Mouse (Mus musculus): ENCODE data around the gene Mgat2. TPM values are rescaled to one million over a fixed set of nuclear protein-coding genes. Genes with fewer than 3 reads are reported as not detected.

The Mgat2 gene
- polyA plus RNA-seq, 1 experiment from 2014 or later: 34.5 TPM

DNA sequence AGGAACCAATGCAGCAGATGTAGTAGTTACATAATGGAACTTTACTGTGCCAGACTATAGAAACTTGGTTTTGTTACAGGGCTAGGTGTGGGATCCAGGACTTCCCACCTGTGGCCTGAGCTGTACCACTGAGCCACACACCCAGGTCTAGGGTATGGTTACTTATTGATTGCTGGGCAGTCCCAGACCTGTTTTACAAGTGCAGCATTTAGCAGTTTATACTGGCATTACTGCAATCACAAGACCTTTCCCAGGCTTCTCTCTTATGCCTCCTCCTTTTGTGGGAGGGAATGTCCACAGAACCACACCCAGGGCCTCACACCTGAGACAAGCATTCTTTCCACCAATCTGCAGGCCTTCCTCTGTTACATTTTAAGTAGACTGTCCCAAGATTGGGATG, 15.0 kb downstream of the Mgat2 start:
- DNase-seq (ENCODE audit: low spot score, missing footprints) (peak; percentile 64), ATAC-seq (ENCODE audit: low FRiP score) (no peak)
- Histone ChIP-seq H3K4me1 (ENCODE audit: control insufficient read depth, insufficient read depth, low read length) (peaks cover 15% of the 10 kb centered on the region), H3K4me2 (no peak overlapping the region), H3K27ac (ENCODE audit: low read depth, low read length) (no peak overlapping the region), H3K9me3 (ENCODE audit: control insufficient read depth, low read length) (no peaks in the 10 kb centered on the region), H3K9ac (ENCODE audit: low read length) (no peak overlapping the region), H3K4me3 (ENCODE audit: low read depth, low read length) (no peak overlapping the region), H3K27me3 (ENCODE audit: control insufficient read depth, insufficient read depth, low read length) (no peaks in the 10 kb centered on the region), H3K36me3 (ENCODE audit: control insufficient read depth, insufficient read depth, low read length) (peaks cover 8% of the 10 kb centered on the region; the same call in 1 of the 2 replicates)

DNA sequence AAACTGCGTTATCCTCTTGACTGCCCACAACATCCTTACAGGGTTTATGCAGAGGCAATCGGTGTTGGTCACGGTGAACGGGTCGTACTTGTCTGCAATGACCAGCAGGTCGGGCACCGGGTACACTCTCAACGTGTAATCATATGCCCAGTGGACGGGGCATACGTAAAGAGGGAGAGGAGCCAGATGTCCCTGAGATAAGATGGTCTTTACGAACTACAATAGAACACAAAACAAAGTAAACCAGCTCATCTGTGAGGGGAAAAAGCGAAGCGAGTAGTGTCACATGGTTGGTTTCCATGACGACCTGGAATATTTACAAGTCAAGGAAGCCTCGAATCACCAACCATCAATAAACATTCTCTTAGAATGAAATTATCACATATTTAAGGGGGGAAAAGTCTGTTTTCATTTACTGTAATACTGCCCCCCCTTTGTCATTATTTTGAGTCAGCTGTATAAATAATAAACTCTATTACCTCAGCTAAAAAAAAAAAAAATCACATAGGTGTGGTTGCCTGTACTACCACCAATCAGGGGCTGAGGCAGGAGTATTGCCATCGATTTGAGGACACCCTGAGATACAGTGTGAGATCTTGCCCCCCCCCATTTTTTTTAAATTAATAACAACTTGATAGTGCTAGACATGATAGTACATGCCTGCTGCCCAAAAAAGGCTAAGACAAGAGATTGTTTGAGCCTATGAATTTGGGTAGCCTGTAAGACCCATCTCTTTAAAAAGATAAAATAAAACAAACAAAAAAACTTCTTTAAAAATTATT, 20.3 kb downstream of the Mgat2 start, which contains the start of gene Gm49384:
Gm49384 (minus strand) TSS at position 216 of the 782 bp plus-strand sequence.
- H3K4me3 ChIP-seq (ENCODE audit: low read depth, low read length): no peak within 1 kb of the TSS
- ATAC-seq (ENCODE audit: low FRiP score) (peak; percentile 52; the same call in 1 of the 2 replicates), DNase-seq (ENCODE audit: low spot score, missing footprints) (peak; percentile 83)
- no peak within 1 kb of the TSS for H3K27ac ChIP-seq (ENCODE audit: low read depth, low read length)
- WGBS: 76% methylated on average over 16 of the region's 16 CpGs
- no peaks in the 10 kb centered on the region for H3K4me1 ChIP-seq (ENCODE audit: control insufficient read depth, insufficient read depth, low read length)
- peaks cover 11% of the 10 kb centered on the region; the same call in 1 of the 2 replicates for H3K36me3 ChIP-seq (ENCODE audit: control insufficient read depth, insufficient read depth, low read length)
- no peak within 1 kb of the TSS for H3K9ac ChIP-seq (ENCODE audit: low read length)
- H3K27me3 ChIP-seq (ENCODE audit: control insufficient read depth, insufficient read depth, low read length): no peaks in the 10 kb centered on the region
- H3K9me3 ChIP-seq (ENCODE audit: control insufficient read depth, low read length): no peaks in the 10 kb centered on the region
- H3K4me2 ChIP-seq: no peak within 1 kb of the TSS

DNA sequence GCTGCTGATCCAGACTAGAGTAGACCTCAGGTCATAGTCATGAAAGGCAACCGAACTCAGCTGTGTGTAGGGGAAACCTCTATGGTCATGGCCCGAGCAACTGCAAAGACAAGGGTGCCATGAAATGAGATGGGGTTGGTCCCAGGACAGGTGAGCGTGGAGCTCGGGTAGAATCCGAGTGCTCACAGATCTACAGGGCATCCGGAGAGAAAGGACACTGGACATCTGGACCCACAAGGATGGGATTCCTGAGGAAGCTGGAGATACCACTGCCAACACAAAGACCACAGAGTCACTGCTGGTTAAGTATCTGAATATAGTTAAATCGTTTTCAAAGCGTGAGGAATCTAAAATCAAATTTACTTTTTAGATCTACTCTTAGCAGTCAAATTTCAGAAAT, 23.4 kb downstream of the Mgat2 start:
- no peak for ATAC-seq (ENCODE audit: low FRiP score)
- Histone ChIP-seq H3K27me3 (ENCODE audit: control insufficient read depth, insufficient read depth, low read length) (no peaks in the 10 kb centered on the region), H3K9ac (ENCODE audit: low read length) (no peak overlapping the region), H3K4me2 (no peak overlapping the region), H3K9me3 (ENCODE audit: control insufficient read depth, low read length) (no peaks in the 10 kb centered on the region), H3K4me1 (ENCODE audit: control insufficient read depth, insufficient read depth, low read length) (no peaks in the 10 kb centered on the region), H3K4me3 (ENCODE audit: low read depth, low read length) (no peak overlapping the region), H3K27ac (ENCODE audit: low read depth, low read length) (no peak overlapping the region), H3K36me3 (ENCODE audit: control insufficient read depth, insufficient read depth, low read length) (peaks cover 13% of the 10 kb centered on the region)
- DNase-seq (ENCODE audit: low spot score, missing footprints): peak; percentile 66
- 95% methylated on average over 8 of the region's 8 CpGs for WGBS

DNA sequence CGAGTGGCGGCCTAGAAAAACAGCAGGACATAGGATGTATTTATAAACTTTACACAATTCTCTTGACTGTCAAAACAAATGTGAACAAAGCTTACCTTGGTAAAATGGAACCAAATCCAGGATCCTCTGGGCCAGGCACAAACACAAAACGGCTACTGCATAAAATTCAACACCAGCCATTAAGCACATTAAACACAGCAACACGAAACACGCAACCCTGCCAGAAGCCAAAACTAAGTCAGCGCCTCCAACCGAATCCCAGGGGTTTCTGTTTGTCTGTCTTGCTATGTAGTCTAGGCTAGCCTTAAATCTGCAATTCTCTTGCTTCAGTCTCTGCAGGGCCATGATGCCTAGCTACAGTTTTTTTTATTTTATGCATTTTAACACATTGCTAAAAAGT, 24.0 kb downstream of the Mgat2 start:
- H3K4me1 ChIP-seq (ENCODE audit: control insufficient read depth, insufficient read depth, low read length): no peaks in the 10 kb centered on the region
- H3K4me2 ChIP-seq: no peak overlapping the region
- peaks cover 14% of the 10 kb centered on the region for H3K36me3 ChIP-seq (ENCODE audit: control insufficient read depth, insufficient read depth, low read length)
- no peak overlapping the region for H3K4me3 ChIP-seq (ENCODE audit: low read depth, low read length)
- no peaks in the 10 kb centered on the region for H3K9me3 ChIP-seq (ENCODE audit: control insufficient read depth, low read length)
- H3K9ac ChIP-seq (ENCODE audit: low read length): no peak overlapping the region
- 97% methylated on average over 7 of the region's 7 CpGs for WGBS
- DNase-seq (ENCODE audit: low spot score, missing footprints) (peak; percentile 78), ATAC-seq (ENCODE audit: low FRiP score) (no peak)
- no peak overlapping the region for H3K27ac ChIP-seq (ENCODE audit: low read depth, low read length)
- no peaks in the 10 kb centered on the region for H3K27me3 ChIP-seq (ENCODE audit: control insufficient read depth, insufficient read depth, low read length)

DNA sequence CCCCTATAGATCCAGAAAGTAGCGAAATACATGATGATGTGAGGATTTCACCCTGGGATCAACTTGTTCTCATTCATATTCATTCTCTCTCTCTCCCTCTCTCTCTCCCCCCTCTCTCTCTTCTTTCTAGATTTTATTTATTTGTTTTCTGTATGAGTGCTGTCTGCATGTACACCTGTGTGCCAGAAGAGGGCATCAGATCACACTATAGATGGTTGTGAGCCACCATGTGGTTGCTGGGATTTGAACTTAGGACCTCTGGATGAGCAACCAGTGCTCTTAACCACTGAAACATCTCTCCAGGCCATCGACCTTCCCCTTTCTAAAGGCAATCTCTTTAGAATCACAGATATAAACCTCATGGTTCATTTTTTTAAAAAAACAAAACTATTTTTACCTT, 24.6 kb downstream of the Mgat2 start:
- Histone ChIP-seq H3K4me3 (ENCODE audit: low read depth, low read length) (no peak overlapping the region), H3K4me1 (ENCODE audit: control insufficient read depth, insufficient read depth, low read length) (no peaks in the 10 kb centered on the region), H3K36me3 (ENCODE audit: control insufficient read depth, insufficient read depth, low read length) (peaks cover 14% of the 10 kb centered on the region), H3K9ac (ENCODE audit: low read length) (no peak overlapping the region), H3K27ac (ENCODE audit: low read depth, low read length) (no peak overlapping the region), H3K9me3 (ENCODE audit: control insufficient read depth, low read length) (no peaks in the 10 kb centered on the region), H3K27me3 (ENCODE audit: control insufficient read depth, insufficient read depth, low read length) (no peaks in the 10 kb centered on the region), H3K4me2 (no peak overlapping the region)
- peak; percentile 64 for DNase-seq (ENCODE audit: low spot score, missing footprints)
- 83% methylated on average over 2 of the region's 2 CpGs for WGBS
- no peak for ATAC-seq (ENCODE audit: low FRiP score)

DNA sequence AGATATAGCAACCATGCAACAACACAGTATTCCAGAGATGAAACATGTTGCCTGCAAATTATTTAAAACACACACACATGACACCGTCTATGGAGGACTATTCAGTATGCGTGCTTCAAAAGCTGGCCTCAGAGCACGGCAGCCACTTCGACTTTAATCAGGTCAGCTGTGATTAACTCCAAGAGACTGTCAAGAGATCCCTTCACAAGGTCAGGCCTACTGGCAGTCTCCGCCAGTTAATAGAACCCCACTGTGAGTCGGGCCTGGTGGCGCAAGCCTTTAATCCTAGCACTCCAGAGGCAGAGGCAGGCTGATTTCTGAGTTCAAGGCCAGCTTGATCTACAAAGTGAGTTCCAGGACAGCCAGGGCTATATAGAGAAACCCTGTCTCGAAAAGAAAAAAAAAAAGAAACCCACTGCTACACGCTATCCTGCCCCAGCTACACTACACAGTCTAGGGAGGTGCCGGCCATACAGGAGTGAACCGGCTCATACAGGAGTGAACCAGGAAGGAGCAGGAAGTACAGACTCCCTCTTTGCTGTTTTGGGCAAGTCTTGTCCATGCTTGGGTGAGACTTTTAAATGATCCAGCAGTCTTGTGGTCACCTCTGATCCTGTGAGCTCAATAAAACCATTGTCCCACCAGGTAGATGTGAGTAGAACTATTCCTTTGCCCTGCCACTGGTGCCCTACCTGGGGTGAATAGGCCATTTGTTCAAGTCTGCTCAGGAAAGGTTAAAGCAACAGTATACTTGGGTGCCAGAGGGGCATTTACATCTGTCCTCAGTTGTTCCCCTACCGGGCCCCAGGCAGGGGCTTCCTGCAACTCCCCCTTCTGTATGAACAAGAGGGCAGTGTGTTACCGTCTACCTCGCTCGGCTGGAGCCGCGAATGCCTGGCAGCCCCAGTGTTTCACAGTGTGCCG, 26.4 kb downstream of the Mgat2 start:
- Histone ChIP-seq H3K27me3 (ENCODE audit: control insufficient read depth, insufficient read depth, low read length) (no peaks in the 10 kb centered on the region), H3K4me2 (no peak overlapping the region), H3K4me3 (ENCODE audit: low read depth, low read length) (no peak overlapping the region), H3K9me3 (ENCODE audit: control insufficient read depth, low read length) (no peaks in the 10 kb centered on the region), H3K4me1 (ENCODE audit: control insufficient read depth, insufficient read depth, low read length) (no peaks in the 10 kb centered on the region), H3K9ac (ENCODE audit: low read length) (no peak overlapping the region), H3K27ac (ENCODE audit: low read depth, low read length) (no peak overlapping the region), H3K36me3 (ENCODE audit: control insufficient read depth, insufficient read depth, low read length) (peaks cover 17% of the 10 kb centered on the region)
- 94% methylated on average over 18 of the region's 18 CpGs for WGBS
- peak; percentile 70 for DNase-seq (ENCODE audit: low spot score, missing footprints)
- no peak for ATAC-seq (ENCODE audit: low FRiP score)

DNA sequence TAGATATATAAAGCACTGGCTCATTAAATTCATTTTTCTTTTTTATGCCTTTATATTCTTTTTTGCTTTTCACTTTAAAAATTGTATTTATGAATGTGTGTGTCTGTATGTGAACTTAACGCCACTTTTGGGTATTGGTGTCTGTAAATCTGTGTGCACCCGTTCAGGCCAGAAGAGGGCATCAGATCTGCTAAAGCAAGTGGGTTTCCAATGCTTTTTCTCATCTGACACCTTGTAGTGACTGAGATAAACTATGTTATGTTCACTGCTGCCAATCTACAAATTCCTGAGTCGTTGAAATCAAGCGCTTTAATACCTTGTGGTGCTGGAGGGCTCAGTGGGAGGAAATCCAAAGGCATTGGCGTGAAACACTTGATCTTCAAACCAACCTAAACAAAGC, 27.1 kb downstream of the Mgat2 start:
- Histone ChIP-seq H3K9me3 (ENCODE audit: control insufficient read depth, low read length) (no peaks in the 10 kb centered on the region), H3K4me3 (ENCODE audit: low read depth, low read length) (no peak overlapping the region), H3K27ac (ENCODE audit: low read depth, low read length) (no peak overlapping the region), H3K4me1 (ENCODE audit: control insufficient read depth, insufficient read depth, low read length) (no peaks in the 10 kb centered on the region), H3K4me2 (no peak overlapping the region), H3K27me3 (ENCODE audit: control insufficient read depth, insufficient read depth, low read length) (no peaks in the 10 kb centered on the region), H3K36me3 (ENCODE audit: control insufficient read depth, insufficient read depth, low read length) (peaks cover 17% of the 10 kb centered on the region), H3K9ac (ENCODE audit: low read length) (no peak overlapping the region)
- DNase-seq (ENCODE audit: low spot score, missing footprints) (no peak), ATAC-seq (ENCODE audit: low FRiP score) (no peak)
- 93% methylated on average over 5 of the region's 5 CpGs for WGBS

DNA sequence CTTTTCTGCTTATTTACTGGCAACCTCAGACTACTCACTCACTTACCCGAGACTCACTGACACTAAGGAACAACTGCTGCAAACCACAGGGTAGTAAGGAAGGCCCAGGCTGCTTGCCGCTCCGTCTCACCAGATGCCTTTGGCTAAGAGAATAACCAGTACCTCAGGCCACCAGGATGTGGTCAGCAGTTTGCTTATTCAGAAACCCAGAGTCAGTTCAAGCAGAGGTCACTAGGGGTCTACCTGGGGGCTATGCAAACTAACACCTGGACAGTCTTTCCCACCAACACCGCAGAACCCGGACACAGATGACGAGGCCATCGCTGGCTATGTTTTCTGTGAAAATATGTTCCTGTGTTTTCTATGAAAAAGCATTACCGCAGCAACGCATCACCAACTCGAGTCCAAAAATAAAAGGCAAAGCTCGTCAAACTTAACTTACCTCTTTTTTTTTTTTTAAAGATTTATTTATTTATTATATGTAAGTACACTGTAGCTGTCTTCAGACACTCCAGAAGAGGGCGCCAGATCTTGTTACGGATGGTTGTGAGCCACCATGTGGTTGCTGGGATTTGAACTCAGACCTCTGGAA, 29.3 kb downstream of the Mgat2 start:
- Histone ChIP-seq H3K4me1 (ENCODE audit: control insufficient read depth, insufficient read depth, low read length) (no peaks in the 10 kb centered on the region), H3K27me3 (ENCODE audit: control insufficient read depth, insufficient read depth, low read length) (no peaks in the 10 kb centered on the region), H3K27ac (ENCODE audit: low read depth, low read length) (no peak overlapping the region), H3K4me2 (no peak overlapping the region), H3K9ac (ENCODE audit: low read length) (no peak overlapping the region), H3K4me3 (ENCODE audit: low read depth, low read length) (no peak overlapping the region), H3K36me3 (ENCODE audit: control insufficient read depth, insufficient read depth, low read length) (peaks cover 14% of the 10 kb centered on the region), H3K9me3 (ENCODE audit: control insufficient read depth, low read length) (no peaks in the 10 kb centered on the region)
- WGBS: 92% methylated on average over 13 of the region's 13 CpGs
- DNase-seq (ENCODE audit: low spot score, missing footprints) (no peak), ATAC-seq (ENCODE audit: low FRiP score) (no peak)

DNA sequence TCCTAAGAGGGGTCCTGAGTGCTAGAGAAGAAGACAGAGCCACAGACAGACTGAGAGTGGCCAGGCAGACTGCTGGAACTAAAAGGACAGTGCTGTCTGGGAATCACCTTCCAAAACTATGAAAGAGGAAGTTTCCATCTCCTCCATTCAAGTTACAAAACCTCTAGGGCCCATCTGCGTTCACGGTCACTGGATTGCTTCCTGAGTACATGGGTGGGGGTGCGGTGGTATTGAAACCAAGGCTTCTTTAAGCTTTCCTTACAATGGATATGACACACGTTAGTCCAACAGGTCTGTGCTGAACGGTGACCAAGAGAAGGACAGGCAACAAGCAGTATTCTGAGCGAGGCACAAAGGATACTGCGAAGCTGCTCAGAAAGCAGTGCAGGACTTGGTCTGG, 30.4 kb downstream of the Mgat2 start:
- H3K4me2 ChIP-seq: no peak overlapping the region
- no peak overlapping the region for H3K27ac ChIP-seq (ENCODE audit: low read depth, low read length)
- DNase-seq (ENCODE audit: low spot score, missing footprints): no peak
- 94% methylated on average over 7 of the region's 7 CpGs for WGBS
- H3K4me1 ChIP-seq (ENCODE audit: control insufficient read depth, insufficient read depth, low read length): no peaks in the 10 kb centered on the region
- no peaks in the 10 kb centered on the region for H3K9me3 ChIP-seq (ENCODE audit: control insufficient read depth, low read length)
- H3K27me3 ChIP-seq (ENCODE audit: control insufficient read depth, insufficient read depth, low read length): no peaks in the 10 kb centered on the region
- no peak overlapping the region for H3K4me3 ChIP-seq (ENCODE audit: low read depth, low read length)
- ATAC-seq (ENCODE audit: low FRiP score): no peak
- H3K9ac ChIP-seq (ENCODE audit: low read length): no peak overlapping the region
- peaks cover 14% of the 10 kb centered on the region for H3K36me3 ChIP-seq (ENCODE audit: control insufficient read depth, insufficient read depth, low read length)

Measured in midbrain, embryonic 11.5 days (tissue).